Mouse (Mus musculus): Measurements from ENCODE around the gene Kcnip4. TPM values are rescaled to one million over a fixed set of nuclear protein-coding genes. Genes with fewer than 3 reads are reported as not detected.

The Kcnip4 gene
- total RNA-seq, 1 experiment, result 0.09 TPM

DNA sequence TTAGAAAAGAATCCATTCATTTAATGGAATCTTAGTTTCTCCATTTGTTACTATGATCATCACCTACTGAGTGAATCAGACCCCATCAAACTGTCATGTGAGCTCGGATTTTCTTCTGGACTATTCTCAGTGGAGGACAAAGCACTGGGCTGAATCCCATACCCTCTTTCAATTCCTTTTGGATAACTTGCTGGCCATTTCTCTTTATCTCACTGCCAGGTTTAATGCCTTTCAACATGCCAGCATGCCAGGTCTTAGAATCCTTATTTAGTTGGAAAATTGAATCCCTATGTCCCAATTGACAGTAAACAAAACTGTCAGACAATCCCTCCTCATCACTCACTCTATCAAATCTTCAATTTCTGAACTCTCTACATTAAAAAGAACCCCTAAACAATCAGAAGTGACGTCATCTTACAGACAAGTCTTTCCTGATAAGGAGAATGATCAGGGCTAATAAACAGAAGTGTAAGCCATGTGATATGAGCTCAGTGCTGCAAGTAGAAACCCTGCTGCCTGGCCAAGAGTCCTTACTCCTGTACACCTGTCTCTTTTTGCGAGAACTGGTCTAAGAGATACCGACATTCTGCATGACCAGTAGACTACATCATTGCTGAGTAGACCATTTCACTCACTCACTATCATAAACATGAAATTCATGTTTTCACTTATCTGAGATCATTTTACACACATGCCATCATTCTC lies 466.9 kb downstream of the Kcnip4 start:
- TF ChIP-seq HCFC1 (IDR thresholded peaks at IDR 0.05; ENCODE audit: borderline replicate concordance, insufficient read depth, low read length) (no peak), MAFK (IDR thresholded peaks at IDR 0.05; ENCODE audit: insufficient read depth, low read depth, low read length) (no peak), ZC3H11A (IDR thresholded peaks at IDR 0.05; ENCODE audit: borderline replicate concordance, low read depth, low read length) (no peak), ZNF384 (IDR thresholded peaks at IDR 0.05; ENCODE audit: low read depth, low read length) (no peak), CHD2 (IDR thresholded peaks at IDR 0.05; ENCODE audit: low read depth, low read length) (no peak)
- no peak for DNase-seq (ENCODE audit: low read depth, low spot score)
- no peaks in the 10 kb centered on the region for H3K4me1 ChIP-seq (ENCODE audit: control insufficient read depth in 2 of 2, insufficient read depth in 2 of 2, low read length in 2 of 2, poor library complexity in 1 of 2)
- no peaks in the 10 kb centered on the region for H3K36me3 ChIP-seq (ENCODE audit: control insufficient read depth, insufficient read depth, low read length, poor library complexity, severe bottlenecking)
- no peak overlapping the region for H3K4me3 ChIP-seq (ENCODE audit: insufficient read depth in 1 of 2, low read depth in 1 of 2, low read length in 2 of 2, poor library complexity in 1 of 2, severe bottlenecking in 1 of 2)
- H3K27ac ChIP-seq (ENCODE audit: insufficient read depth, low read depth, low read length, poor library complexity, severe bottlenecking), result no peak overlapping the region
- no peak overlapping the region for H3K9ac ChIP-seq (ENCODE audit: insufficient read depth, low read depth, low read length, poor library complexity, severe bottlenecking)
- no peaks in the 10 kb centered on the region for H3K9me3 ChIP-seq (ENCODE audit: control insufficient read depth, insufficient read depth, low read depth, low read length)
- in situ Hi-C loops (cut with MboI; ENCODE audit: low sequenced_read_pairs in 2 of 2, unreplicated experiment in 2 of 2), result no loop called here

DNA sequence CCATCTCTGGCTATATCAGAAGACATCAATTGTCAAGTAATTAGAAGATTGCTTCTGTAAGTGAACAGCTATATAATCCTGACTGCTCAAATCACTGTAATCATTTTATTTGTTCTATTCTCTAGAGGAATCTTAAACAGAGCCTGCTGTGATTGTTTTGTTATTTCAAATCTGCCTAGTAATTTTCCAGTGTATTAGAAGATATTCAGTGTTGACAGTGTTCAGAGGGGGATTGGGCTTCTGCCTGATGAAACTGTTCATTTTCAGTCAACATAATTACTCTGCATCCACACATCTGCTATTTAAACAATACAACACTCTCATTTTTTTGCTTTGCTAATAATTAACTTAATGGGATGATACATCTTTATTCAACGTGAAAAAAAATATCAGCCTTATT lies 476.7 kb downstream of the Kcnip4 start:
- DNase-seq (ENCODE audit: low read depth, low spot score), result no peak
- Histone ChIP-seq H3K9ac (ENCODE audit: insufficient read depth, low read depth, low read length, poor library complexity, severe bottlenecking) (no peak overlapping the region), H3K36me3 (ENCODE audit: control insufficient read depth, insufficient read depth, low read length, poor library complexity, severe bottlenecking) (no peaks in the 10 kb centered on the region), H3K9me3 (ENCODE audit: control insufficient read depth, insufficient read depth, low read depth, low read length) (no peaks in the 10 kb centered on the region), H3K4me1 (ENCODE audit: control insufficient read depth in 2 of 2, insufficient read depth in 2 of 2, low read length in 2 of 2, poor library complexity in 1 of 2) (no peaks in the 10 kb centered on the region), H3K27ac (ENCODE audit: insufficient read depth, low read depth, low read length, poor library complexity, severe bottlenecking) (no peak overlapping the region), H3K4me3 (ENCODE audit: insufficient read depth in 1 of 2, low read depth in 1 of 2, low read length in 2 of 2, poor library complexity in 1 of 2, severe bottlenecking in 1 of 2) (no peak overlapping the region)
- in situ Hi-C loops (cut with MboI; ENCODE audit: low sequenced_read_pairs in 2 of 2, unreplicated experiment in 2 of 2), result no loop called here
- no peak for TF ChIP-seq ZC3H11A (IDR thresholded peaks at IDR 0.05; ENCODE audit: borderline replicate concordance, low read depth, low read length)
- no peak for TF ChIP-seq MAFK (IDR thresholded peaks at IDR 0.05; ENCODE audit: insufficient read depth, low read depth, low read length)
- TF ChIP-seq HCFC1 (IDR thresholded peaks at IDR 0.05; ENCODE audit: borderline replicate concordance, insufficient read depth, low read length), result no peak
- TF ChIP-seq ZNF384 (IDR thresholded peaks at IDR 0.05; ENCODE audit: low read depth, low read length), result no peak
- no peak for TF ChIP-seq CHD2 (IDR thresholded peaks at IDR 0.05; ENCODE audit: low read depth, low read length)

DNA sequence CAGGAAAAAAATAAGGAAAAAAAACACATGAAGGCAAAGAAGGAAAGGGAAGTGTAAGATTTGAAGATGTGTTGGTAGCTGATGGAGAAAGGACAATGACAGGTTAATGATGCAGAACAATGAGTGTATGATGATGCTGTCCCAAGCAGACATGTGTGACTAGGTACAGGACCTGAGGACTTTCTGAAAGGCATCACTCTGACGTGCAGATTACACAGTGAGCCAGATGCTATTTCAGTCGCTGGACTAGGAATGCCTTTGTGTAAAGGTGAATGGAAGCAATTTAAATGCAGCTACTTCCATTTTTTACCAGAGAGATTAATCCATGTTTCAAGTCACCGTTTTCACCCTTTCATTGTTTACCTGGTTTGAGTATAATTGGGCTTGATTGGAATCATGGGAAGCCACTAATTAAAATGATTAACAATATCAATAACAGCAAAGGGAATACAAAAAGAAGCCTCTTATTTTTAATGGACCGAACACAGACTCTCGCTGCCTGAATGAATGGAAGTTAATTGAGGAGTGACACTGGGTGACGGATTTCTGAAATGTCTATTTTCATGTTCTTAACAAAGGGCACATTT lies 483.4 kb downstream of the Kcnip4 start:
- Histone ChIP-seq H3K9me3 (ENCODE audit: control insufficient read depth, insufficient read depth, low read depth, low read length) (no peaks in the 10 kb centered on the region), H3K4me1 (ENCODE audit: control insufficient read depth in 2 of 2, insufficient read depth in 2 of 2, low read length in 2 of 2, poor library complexity in 1 of 2) (no peaks in the 10 kb centered on the region), H3K27ac (ENCODE audit: insufficient read depth, low read depth, low read length, poor library complexity, severe bottlenecking) (no peak overlapping the region)

DNA sequence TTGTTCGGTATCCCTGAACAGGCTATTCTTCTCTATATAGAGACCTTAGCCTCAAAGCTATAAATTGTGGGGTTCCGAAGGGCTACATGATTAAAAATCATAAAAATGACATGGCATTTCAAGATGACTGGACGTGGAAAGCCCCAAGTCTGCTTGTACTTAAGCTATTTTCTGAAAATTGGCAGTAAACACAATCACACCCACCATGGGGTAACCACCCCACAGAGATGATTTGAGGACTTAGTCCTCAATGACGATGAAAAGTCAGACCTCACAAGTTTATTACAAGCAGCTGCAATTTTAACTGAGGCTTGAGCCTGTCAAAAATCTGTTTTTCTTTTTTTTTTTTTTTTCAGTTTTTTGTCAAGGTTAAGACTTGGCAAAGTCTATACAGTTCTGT lies 527.3 kb downstream of the Kcnip4 start:
- Histone ChIP-seq H3K4me1 (ENCODE audit: control insufficient read depth in 2 of 2, insufficient read depth in 2 of 2, low read length in 2 of 2, poor library complexity in 1 of 2) (no peaks in the 10 kb centered on the region), H3K9me3 (ENCODE audit: control insufficient read depth, insufficient read depth, low read depth, low read length) (no peaks in the 10 kb centered on the region), H3K4me3 (ENCODE audit: insufficient read depth in 1 of 2, low read depth in 1 of 2, low read length in 2 of 2, poor library complexity in 1 of 2, severe bottlenecking in 1 of 2) (no peak overlapping the region), H3K36me3 (ENCODE audit: control insufficient read depth, insufficient read depth, low read length, poor library complexity, severe bottlenecking) (no peaks in the 10 kb centered on the region), H3K27ac (ENCODE audit: insufficient read depth, low read depth, low read length, poor library complexity, severe bottlenecking) (no peak overlapping the region), H3K9ac (ENCODE audit: insufficient read depth, low read depth, low read length, poor library complexity, severe bottlenecking) (no peak overlapping the region)
- in situ Hi-C loops (cut with MboI; ENCODE audit: low sequenced_read_pairs in 2 of 2, unreplicated experiment in 2 of 2), result no loop called here
- DNase-seq (ENCODE audit: low read depth, low spot score), result no peak
- TF ChIP-seq MAFK (IDR thresholded peaks at IDR 0.05; ENCODE audit: insufficient read depth, low read depth, low read length) (no peak), ZC3H11A (IDR thresholded peaks at IDR 0.05; ENCODE audit: borderline replicate concordance, low read depth, low read length) (no peak), HCFC1 (IDR thresholded peaks at IDR 0.05; ENCODE audit: borderline replicate concordance, insufficient read depth, low read length) (no peak), ZNF384 (IDR thresholded peaks at IDR 0.05; ENCODE audit: low read depth, low read length) (no peak), CHD2 (IDR thresholded peaks at IDR 0.05; ENCODE audit: low read depth, low read length) (no peak)

More for the DNA sequence above, 483.4 kb downstream of the Kcnip4 start:
- DNase-seq (ENCODE audit: low read depth, low spot score), result no peak
- in situ Hi-C loops (cut with MboI; ENCODE audit: low sequenced_read_pairs in 2 of 2, unreplicated experiment in 2 of 2), result no loop called here
- H3K9ac ChIP-seq (ENCODE audit: insufficient read depth, low read depth, low read length, poor library complexity, severe bottlenecking), result no peak overlapping the region
- no peak for TF ChIP-seq ZC3H11A (IDR thresholded peaks at IDR 0.05; ENCODE audit: borderline replicate concordance, low read depth, low read length)
- no peak for TF ChIP-seq HCFC1 (IDR thresholded peaks at IDR 0.05; ENCODE audit: borderline replicate concordance, insufficient read depth, low read length)
- no peaks in the 10 kb centered on the region for H3K36me3 ChIP-seq (ENCODE audit: control insufficient read depth, insufficient read depth, low read length, poor library complexity, severe bottlenecking)
- H3K4me3 ChIP-seq (ENCODE audit: insufficient read depth in 1 of 2, low read depth in 1 of 2, low read length in 2 of 2, poor library complexity in 1 of 2, severe bottlenecking in 1 of 2), result no peak overlapping the region

Data from ES-E14 (cell line).